Mouse (Mus musculus) mesoderm, embryonic 11.5 days (tissue): ENCODE results near the gene Lrch1.
A peak's percentile ranks its signal among the peaks of the same experiment; 100 is the strongest.

Experiments
- DNase-seq: peaks from one replicate; pipeline ENCODE4 v3.0.0-alpha.2; 2012; ENCODE audit warnings: low read depth, low spot score

Lrch1 gene

GRCm38 (mm10) chr14:74723541-74723940 is 224.1 kb downstream of the Lrch1 start:
- no peak for DNase-seq

- peak; percentile 65 for DNase-seq
These were observed 238.6 kb downstream of the Lrch1 start for GRCm38 (mm10) chr14:74709054-74709453.
